Mouse (Mus musculus): Measurements from ENCODE around the gene Cgn. TPM values are rescaled to one million over a fixed set of nuclear protein-coding genes. Genes with fewer than 3 reads are reported as not detected.

Cgn gene
- total RNA-seq (2021) = 1 to 10 TPM; 8.9 to 9.0 TPM

GRCm38 (mm10) chr3:94786367-94786835 lies at the start of gene Cgn:
Cgn (minus strand) TSS chr3:94786492.
- DNase-seq (ENCODE audit: extremely low spot score in 1 of 2, low spot score in 2 of 2) = peak; percentile 92 to 97
- intact Hi-C loops (cut with DNase I) = loop anchor here (5.0 kb wide), 2 partner anchors 36 to 51 kb away; partner anchors contain the start of gene Pogz

GRCm38 (mm10) chr3:94835396-94835795 lies 49.1 kb upstream of the Cgn start:
- intact Hi-C loops (cut with DNase I) = loop anchor here (5.0 kb wide), 1 partner anchor 48 kb away; the partner anchor contains the start of gene Cgn

GRCm38 (mm10) chr3:94833358-94833757 lies 47.1 kb upstream of the Cgn start:
- no peak for DNase-seq (ENCODE audit: extremely low spot score in 1 of 2, low spot score in 2 of 2)
- intact Hi-C loops (cut with DNase I) = no loop called here

More at GRCm38 (mm10) chr3:94835396-94835795, 49.1 kb upstream of the Cgn start:
- DNase-seq (ENCODE audit: extremely low spot score in 1 of 2, low spot score in 2 of 2) = no peak

GRCm38 (mm10) chr3:94832701-94833100 lies 46.4 kb upstream of the Cgn start:
- intact Hi-C loops (cut with DNase I) = no loop called here
- DNase-seq (ENCODE audit: extremely low spot score in 1 of 2, low spot score in 2 of 2) = no peak

- no peak for DNase-seq (ENCODE audit: extremely low spot score in 1 of 2, low spot score in 2 of 2)
- intact Hi-C loops (cut with DNase I) = no loop called here
Observed at GRCm38 (mm10) chr3:94832100-94832499, 45.8 kb upstream of the Cgn start.

- no peak for DNase-seq (ENCODE audit: extremely low spot score in 1 of 2, low spot score in 2 of 2)
- intact Hi-C loops (cut with DNase I) = loop anchor here (5.0 kb wide), 1 partner anchor 37 kb away; the partner anchor contains the start of gene Cgn
Observed at GRCm38 (mm10) chr3:94824110-94824509, 37.8 kb upstream of the Cgn start.

- intact Hi-C loops (cut with DNase I) = loop anchor here (5.0 kb wide), 1 partner anchor 35 kb away; the partner anchor contains the start of gene Cgn
- no peak for DNase-seq (ENCODE audit: extremely low spot score in 1 of 2, low spot score in 2 of 2)
Observed at GRCm38 (mm10) chr3:94822082-94822481, 35.8 kb upstream of the Cgn start.

- peak; percentile 34 to 63 for DNase-seq (ENCODE audit: extremely low spot score in 1 of 2, low spot score in 2 of 2)
- intact Hi-C loops (cut with DNase I) = loop anchor here (2.0 to 5.0 kb wide), 2 partner anchors 16 to 34 kb away; partner anchors contain the start of genes Cgn and Pogz
Observed at GRCm38 (mm10) chr3:94821008-94821638, 34.8 kb upstream of the Cgn start.

GRCm38 (mm10) chr3:94819452-94820425 lies 33.4 kb upstream of the Cgn start:
- no peak for DNase-seq (ENCODE audit: extremely low spot score in 1 of 2, low spot score in 2 of 2)
- intact Hi-C loops (cut with DNase I) = loop anchor here (2.0 to 5.0 kb wide), 2 partner anchors 17 to 32 kb away; partner anchors contain the start of genes Cgn and Pogz

GRCm38 (mm10) chr3:94817731-94818130 lies 31.4 kb upstream of the Cgn start:
- DNase-seq (ENCODE audit: extremely low spot score in 1 of 2, low spot score in 2 of 2) = no peak
- intact Hi-C loops (cut with DNase I) = no loop called here

- DNase-seq (ENCODE audit: extremely low spot score in 1 of 2, low spot score in 2 of 2) = no peak
- intact Hi-C loops (cut with DNase I) = no loop called here
Observed at GRCm38 (mm10) chr3:94815603-94816002, 29.3 kb upstream of the Cgn start.

- intact Hi-C loops (cut with DNase I) = no loop called here
- DNase-seq (ENCODE audit: extremely low spot score in 1 of 2, low spot score in 2 of 2) = no peak
Observed at GRCm38 (mm10) chr3:94814663-94815062, 28.4 kb upstream of the Cgn start.

- DNase-seq (ENCODE audit: extremely low spot score in 1 of 2, low spot score in 2 of 2) = no peak
- intact Hi-C loops (cut with DNase I) = no loop called here
Observed at GRCm38 (mm10) chr3:94814063-94814462, 27.8 kb upstream of the Cgn start.

GRCm38 (mm10) chr3:94813651-94814050 lies 27.4 kb upstream of the Cgn start:
- intact Hi-C loops (cut with DNase I) = no loop called here
- DNase-seq (ENCODE audit: extremely low spot score in 1 of 2, low spot score in 2 of 2) = no peak

GRCm38 (mm10) chr3:94811628-94812027 lies 25.3 kb upstream of the Cgn start:
- no peak for DNase-seq (ENCODE audit: extremely low spot score in 1 of 2, low spot score in 2 of 2)
- intact Hi-C loops (cut with DNase I) = no loop called here

- intact Hi-C loops (cut with DNase I) = no loop called here
- DNase-seq (ENCODE audit: extremely low spot score in 1 of 2, low spot score in 2 of 2) = no peak
Observed at GRCm38 (mm10) chr3:94808296-94808695, 22.0 kb upstream of the Cgn start.

- intact Hi-C loops (cut with DNase I) = no loop called here
- no peak for DNase-seq (ENCODE audit: extremely low spot score in 1 of 2, low spot score in 2 of 2)
Observed at GRCm38 (mm10) chr3:94804976-94805375, 18.7 kb upstream of the Cgn start.

GRCm38 (mm10) chr3:94804146-94804545 lies 17.9 kb upstream of the Cgn start:
- intact Hi-C loops (cut with DNase I) = no loop called here
- no peak for DNase-seq (ENCODE audit: extremely low spot score in 1 of 2, low spot score in 2 of 2)

GRCm38 (mm10) chr3:94796181-94796580 lies 9.9 kb upstream of the Cgn start:
- intact Hi-C loops (cut with DNase I) = no loop called here
- no peak for DNase-seq (ENCODE audit: extremely low spot score in 1 of 2, low spot score in 2 of 2)

All from left cerebral cortex, postnatal 10 days (tissue).